Mouse (Mus musculus) central nervous system, embryonic 14 days (tissue): Measurements from ENCODE around the gene Olfr382. TPM values are rescaled to one million over a fixed set of nuclear protein-coding genes. Genes with fewer than 3 reads are reported as not detected.

ENCODE experiments used
- polyA plus RNA-seq: library from polyadenylated mRNA; depleted of rRNA; stranded (reverse); fragments of >200 nt; gene quantifications from 2 replicates; pipeline ENCODE4 v1.2.3, GENCODE M21; 2012; rRNA removed

Gene Olfr382
- not detected in 2 replicates for polyA plus RNA-seq

GRCm38 (mm10) chr11:73517097-73517496 is at the start of gene Olfr382:
TSS of gene Olfr382 (minus strand) at chr11:73517197.

GRCm38 (mm10) chr11:73491503-73491902 is 25.5 kb downstream of the Olfr382 start, which contains the start of gene Olfr381:
TSS of gene Olfr381 (minus strand) at chr11:73491603.

Other genes starting within 250 kb of the Olfr382 start
- 0.14 and 0.25 TPM in 2 replicates for gene Trpv3, start 249.8 kb downstream of the Olfr382 start, polyA plus RNA-seq
- 0.92 and 1.2 TPM in 2 replicates for gene Aspa, start 187.6 kb downstream of the Olfr382 start, polyA plus RNA-seq
- gene Gm49340, start 187.5 kb downstream of the Olfr382 start, polyA plus RNA-seq, result not detected in 2 replicates
- gene Spata22, start 187.5 kb downstream of the Olfr382 start, polyA plus RNA-seq, result 0.13 TPM in 1 of 2 replicates, not detected in the other
- gene Olfr20, start 166.4 kb downstream of the Olfr382 start, polyA plus RNA-seq, result not detected in 2 replicates
- not detected in 2 replicates for gene Olfr376, start 146.0 kb downstream of the Olfr382 start, polyA plus RNA-seq
- gene Olfr1, start 117.6 kb downstream of the Olfr382 start, polyA plus RNA-seq, result not detected in 2 replicates
- gene Olfr378, start 88.7 kb downstream of the Olfr382 start, polyA plus RNA-seq, result not detected in 2 replicates
- gene Olfr380, start 59.7 kb downstream of the Olfr382 start, polyA plus RNA-seq, result not detected in 2 replicates
- gene Olfr381, start 25.6 kb downstream of the Olfr382 start, polyA plus RNA-seq, result not detected in 2 replicates
- not detected in 2 replicates for gene Olfr385, start 75.8 kb upstream of the Olfr382 start, polyA plus RNA-seq
- gene Olfr384, start 81.4 kb upstream of the Olfr382 start, polyA plus RNA-seq, result not detected in 2 replicates
- gene Zfp735, start 171.6 kb upstream of the Olfr382 start, polyA plus RNA-seq, result not detected in 2 replicates